Mouse (Mus musculus): ENCODE data around the gene E030030I06Rik.
"Not testable (repeated sequence)": the region's sequence is repeated elsewhere in the genome, so short reads cannot be mapped to it uniquely, and the experiment has no call there.

The E030030I06Rik gene

GRCm38 (mm10) chr10:22151863-22152640 is 3.0 kb upstream of the E030030I06Rik start:
- DNase-seq (ENCODE audit: low spot score), result not testable (repeated sequence)

- DNase-seq (ENCODE audit: low spot score), result not testable (repeated sequence)
Observed at GRCm38 (mm10) chr10:22151056-22151862, 2.2 kb upstream of the E030030I06Rik start.

- no peak for DNase-seq (ENCODE audit: low spot score)
Observed at GRCm38 (mm10) chr10:22150593-22150992, 1.5 kb upstream of the E030030I06Rik start.

GRCm38 (mm10) chr10:22149691-22150465 is 808 bp upstream of the E030030I06Rik start:
- DNase-seq (ENCODE audit: low spot score), result no peak

- DNase-seq (ENCODE audit: low spot score), result no peak
Observed at GRCm38 (mm10) chr10:22148441-22149072, 513 bp downstream of the E030030I06Rik start.

- no peak for DNase-seq (ENCODE audit: low spot score)
Observed at GRCm38 (mm10) chr10:22142926-22143325, 6.1 kb downstream of the E030030I06Rik start.

GRCm38 (mm10) chr10:22142194-22142593 is 6.9 kb downstream of the E030030I06Rik start:
- DNase-seq (ENCODE audit: low spot score), result not testable (repeated sequence)

- no peak for DNase-seq (ENCODE audit: low spot score)
Observed at GRCm38 (mm10) chr10:22140665-22141280, 8.3 kb downstream of the E030030I06Rik start.

GRCm38 (mm10) chr10:22074531-22074930 is 74.5 kb downstream of the E030030I06Rik start:
- no peak for DNase-seq (ENCODE audit: low spot score)

GRCm38 (mm10) chr10:22072739-22073138 is 76.3 kb downstream of the E030030I06Rik start:
- DNase-seq (ENCODE audit: low spot score), result no peak

- no peak for DNase-seq (ENCODE audit: low spot score)
Observed at GRCm38 (mm10) chr10:22070576-22070975, 78.5 kb downstream of the E030030I06Rik start.

- DNase-seq (ENCODE audit: low spot score), result no peak
Observed at GRCm38 (mm10) chr10:22070168-22070567, 78.9 kb downstream of the E030030I06Rik start.

- DNase-seq (ENCODE audit: low spot score), result not testable (repeated sequence)
Observed at GRCm38 (mm10) chr10:22067979-22068378, 81.1 kb downstream of the E030030I06Rik start, which contains the start of gene 4930444G20Rik. Gene 4930444G20Rik, minus strand, starts transcription at chr10:22068079.
